Mouse (Mus musculus) layer of hippocampus, adult 2 months (tissue): ENCODE data around the gene Samd4b. TPM values are rescaled to one million over a fixed set of nuclear protein-coding genes. Genes with fewer than 3 reads are reported as not detected.

ENCODE experiments used
- DNase-seq, 2 experiments: peaks; one replicate each; pipeline ENCODE4 v3.0.0; 2022; ENCODE audit warnings: low spot score in 2 of 2
- H3K27ac ChIP-seq: fragments of 200-600 bp; 2 replicates; pipeline ENCODE4 v1.8.1; 2022
- H3K4me3 ChIP-seq: fragments of 200-600 bp; 2 replicates; pipeline ENCODE4 v1.8.1; 2022; ENCODE audit warnings: mild to moderate bottlenecking
- CTCF ChIP-seq: fragments of 200-600 bp; conservative IDR thresholded peaks from 2 replicates; pipeline ENCODE4 v1.8.1; 2022; ENCODE audit warnings: antibody characterized with exemption, mild to moderate bottlenecking, moderate library complexity
- microRNA-seq, 2 experiments: library from miRNA; unstranded; fragments of <30 nt; microRNA quantifications; one replicate each; pipeline ENCODE4 v1.2.0; 2021
- total RNA-seq, 2 experiments: library from RNA; stranded (reverse); gene quantifications; 2 replicates each; pipeline ENCODE4 v1.2.3; 2021

Gene Samd4b
- total RNA-seq, 2 experiments from 2014 or later: 67.8 to 70.1 TPM

- Histone ChIP-seq H3K27ac (no peak overlapping the region), H3K4me3 (no peak overlapping the region)
- TF ChIP-seq CTCF: no peak
- no peak for DNase-seq
Observed at GRCm38 (mm10) chr7:28362441-28363060, 235.4 kb downstream of the Samd4b start.

DNA sequence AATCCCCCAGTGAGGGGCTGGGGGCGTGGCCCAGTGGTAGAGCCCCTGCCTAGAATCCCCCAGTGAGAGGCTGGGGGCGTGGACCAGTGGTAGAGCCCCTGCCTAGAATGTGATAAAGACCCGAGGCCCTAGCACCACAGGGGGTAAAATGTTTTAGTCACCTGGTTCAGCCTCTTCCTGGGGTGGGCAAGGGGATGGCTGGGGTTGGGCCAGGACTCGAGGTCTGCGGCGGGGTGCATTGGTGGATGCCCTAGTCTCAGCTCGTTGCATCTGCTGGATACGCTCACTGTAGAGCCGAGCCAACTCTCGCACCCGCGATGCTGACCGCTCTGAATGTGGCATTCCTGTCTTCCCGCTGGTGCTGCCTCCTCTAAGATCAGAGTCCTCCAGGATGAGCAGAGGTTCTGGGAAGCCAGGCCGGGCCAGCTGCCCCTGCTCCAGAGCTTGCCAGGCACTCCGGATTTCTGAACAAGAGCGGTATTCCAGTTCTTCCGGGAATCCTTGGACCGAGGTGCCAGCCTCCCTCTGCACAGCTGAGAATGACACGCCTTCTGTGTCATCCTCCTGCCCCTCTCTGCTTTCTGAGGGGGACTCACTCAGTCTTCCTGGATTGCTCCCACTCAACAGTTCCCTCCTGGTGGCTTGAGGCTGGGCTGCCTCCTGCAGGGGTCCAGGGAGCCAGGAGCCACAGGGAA, 236.2 kb downstream of the Samd4b start:
- Histone ChIP-seq H3K4me3 (no peak overlapping the region), H3K27ac (no peak overlapping the region)
- TF ChIP-seq CTCF: no peak
- no peak for DNase-seq

- TF ChIP-seq CTCF: no peak
- DNase-seq: no peak
- Histone ChIP-seq H3K4me3 (no peak overlapping the region), H3K27ac (0 out of 2 replicates have a peak overlapping the region, but pooled peaks have one; percentile 3)
Observed at GRCm38 (mm10) chr7:28360291-28360690, 237.7 kb downstream of the Samd4b start.

- TF ChIP-seq CTCF: no peak
- Histone ChIP-seq H3K27ac (0 out of 2 replicates have a peak overlapping the region, but pooled peaks have one; percentile 3), H3K4me3 (no peak overlapping the region)
- DNase-seq: no peak
Observed at GRCm38 (mm10) chr7:28359854-28360253, 238.1 kb downstream of the Samd4b start.

- H3K27ac ChIP-seq: no peak overlapping the region
- DNase-seq: no peak
- no peak overlapping the region for H3K4me3 ChIP-seq
- no peak for TF ChIP-seq CTCF
Observed at GRCm38 (mm10) chr7:28358431-28358830, 239.5 kb downstream of the Samd4b start.

DNA sequence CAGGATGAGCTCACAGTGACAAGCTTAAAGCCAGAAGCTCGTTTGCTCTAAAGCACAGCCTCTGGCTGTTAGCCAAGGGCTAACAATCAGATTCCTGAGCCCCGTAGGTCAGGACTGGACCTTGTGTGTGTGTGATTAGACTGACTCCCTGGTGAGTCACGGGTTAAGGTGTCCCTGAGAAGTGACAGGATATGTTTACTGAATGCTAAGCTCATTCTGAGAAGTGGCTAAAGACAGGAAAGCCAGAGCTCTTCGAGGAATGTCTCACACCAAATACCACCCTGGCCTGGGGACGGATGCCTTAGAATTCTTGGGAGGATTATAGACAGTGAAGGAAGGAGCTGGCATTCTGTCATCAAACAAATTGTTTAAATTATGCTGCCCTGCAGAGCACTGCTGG, 240.0 kb downstream of the Samd4b start:
- DNase-seq: no peak
- Histone ChIP-seq H3K27ac (no peak overlapping the region), H3K4me3 (no peak overlapping the region)
- no peak for TF ChIP-seq CTCF

DNA sequence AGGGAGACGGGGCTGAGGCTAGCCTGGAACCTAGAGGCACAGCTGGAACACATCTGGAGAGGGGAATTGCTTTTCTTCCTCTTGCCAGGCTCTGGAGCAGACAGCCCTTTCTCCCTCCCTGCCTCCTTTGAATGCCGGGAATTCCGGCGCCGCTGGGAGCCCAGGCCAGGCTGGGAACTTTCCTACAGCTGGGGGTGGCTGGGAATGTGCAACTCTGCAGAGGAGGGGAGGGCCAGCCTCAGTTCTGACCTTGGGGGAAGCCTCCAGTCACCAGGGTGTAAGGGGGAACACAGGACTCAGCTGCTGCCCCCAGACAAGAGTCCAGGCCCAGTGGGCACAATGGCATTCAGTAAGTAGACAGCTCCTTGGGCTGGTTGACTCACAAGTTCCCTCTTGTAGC, 241.0 kb downstream of the Samd4b start:
- no peak for DNase-seq
- Histone ChIP-seq H3K27ac (0 out of 2 replicates have a peak overlapping the region, but pooled peaks have one; percentile 25), H3K4me3 (no peak overlapping the region)
- TF ChIP-seq CTCF: no peak

DNA sequence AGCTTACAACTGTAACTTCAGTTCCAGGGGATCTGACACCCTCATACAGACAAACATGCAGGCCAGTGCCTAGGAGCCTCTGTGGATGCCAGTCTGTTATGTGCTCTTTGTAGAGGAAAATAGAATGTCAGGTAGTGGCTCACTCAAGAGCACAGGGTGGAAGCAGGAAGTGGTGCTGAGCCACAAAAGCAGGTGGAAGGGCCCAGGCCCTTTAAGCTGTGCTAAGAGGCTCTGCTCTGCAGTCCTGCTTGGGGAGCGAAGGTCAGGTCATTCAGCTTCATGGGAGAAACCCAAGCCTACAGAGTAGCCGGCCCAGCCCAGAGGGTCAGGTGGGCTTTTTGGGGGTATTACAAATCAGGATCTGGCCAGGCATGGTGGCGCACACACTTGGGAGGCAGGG, 242.7 kb downstream of the Samd4b start:
- DNase-seq: no peak
- TF ChIP-seq CTCF: no peak
- no peak overlapping the region for H3K27ac ChIP-seq

GRCm38 (mm10) chr7:28354596-28354995, 243.3 kb downstream of the Samd4b start:
- no peak overlapping the region for H3K4me3 ChIP-seq
- no peak for DNase-seq
- TF ChIP-seq CTCF: no peak
- H3K27ac ChIP-seq: no peak overlapping the region

More for the DNA sequence above, 242.7 kb downstream of the Samd4b start:
- no peak overlapping the region for H3K4me3 ChIP-seq

DNA sequence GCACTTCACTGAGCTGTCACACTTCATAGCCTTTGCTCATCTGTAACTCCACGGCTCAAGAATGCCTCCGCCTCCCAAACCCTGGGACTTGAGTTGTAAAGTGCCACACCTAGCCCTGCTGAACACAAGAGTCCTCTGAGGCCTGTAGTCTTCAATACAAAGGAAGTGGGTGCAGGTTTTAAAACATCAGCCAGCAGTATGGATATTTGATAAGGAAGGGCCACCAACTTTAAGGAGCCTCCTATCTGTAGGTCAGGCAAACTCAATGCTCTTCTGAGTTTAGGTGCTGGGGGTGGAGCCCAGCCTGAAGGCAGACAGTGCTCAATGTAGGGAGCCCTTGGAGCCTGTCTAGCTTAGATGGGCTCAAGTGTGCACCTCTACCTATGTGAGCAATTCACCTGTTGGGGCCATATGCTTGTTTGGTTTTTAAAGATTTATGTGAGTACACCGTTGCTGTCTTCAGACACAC, 243.8 kb downstream of the Samd4b start:
- no peak for TF ChIP-seq CTCF
- H3K27ac ChIP-seq: no peak overlapping the region
- DNase-seq: no peak
- no peak overlapping the region for H3K4me3 ChIP-seq

DNA sequence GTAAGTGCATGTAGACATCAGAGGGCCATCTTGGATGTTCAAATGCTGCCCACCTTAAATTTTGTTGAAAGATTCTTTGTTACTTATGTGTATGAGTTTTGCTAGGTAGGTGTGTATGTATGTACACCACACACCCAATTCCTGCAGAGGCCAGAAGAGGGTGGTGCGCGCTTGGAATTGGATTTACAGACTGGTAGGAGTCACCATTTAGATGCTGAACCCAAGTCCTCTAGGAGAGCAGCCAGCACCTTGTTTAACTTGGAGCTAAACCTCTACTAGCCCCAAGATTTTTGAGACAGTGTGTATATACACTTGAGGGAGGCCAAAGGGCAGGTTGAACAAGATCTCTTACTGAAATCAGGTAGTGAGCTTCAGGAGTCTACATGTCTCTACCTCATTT, 244.7 kb downstream of the Samd4b start:
- TF ChIP-seq CTCF: peak; percentile 22; the same call in 1 of the 2 replicates
- no peak for DNase-seq
- H3K4me3 ChIP-seq: no peak overlapping the region
- no peak overlapping the region for H3K27ac ChIP-seq

DNA sequence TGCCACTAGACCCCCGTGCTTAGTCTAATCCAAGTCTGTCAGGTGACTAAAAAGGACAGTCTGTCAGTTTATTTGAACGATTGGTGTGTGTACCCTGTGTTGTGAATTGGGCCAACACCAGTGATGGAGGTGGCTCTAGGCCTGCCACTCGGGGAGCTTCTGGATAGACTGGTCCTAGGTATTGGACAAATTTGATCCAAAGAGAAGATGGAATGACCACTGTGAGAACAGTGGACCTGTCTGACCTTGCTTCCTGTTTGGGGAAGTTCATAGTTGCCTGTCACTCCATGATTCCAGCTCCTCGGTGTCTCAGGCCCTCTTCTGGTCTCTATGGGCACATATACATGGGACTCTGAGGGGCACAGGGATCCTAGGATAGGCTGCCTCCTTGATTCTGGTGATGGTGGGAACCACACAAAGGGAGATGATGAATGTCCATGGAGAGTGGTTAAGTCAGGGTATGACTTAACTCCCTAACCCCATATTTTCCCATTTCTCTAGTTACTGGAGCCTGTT, 246.2 kb downstream of the Samd4b start:
- no peak for DNase-seq
- no peak for TF ChIP-seq CTCF
- Histone ChIP-seq H3K4me3 (peak overlapping the region; percentile 83), H3K27ac (peak overlapping the region; percentile 90; the same call in 1 of the 2 replicates)

DNA sequence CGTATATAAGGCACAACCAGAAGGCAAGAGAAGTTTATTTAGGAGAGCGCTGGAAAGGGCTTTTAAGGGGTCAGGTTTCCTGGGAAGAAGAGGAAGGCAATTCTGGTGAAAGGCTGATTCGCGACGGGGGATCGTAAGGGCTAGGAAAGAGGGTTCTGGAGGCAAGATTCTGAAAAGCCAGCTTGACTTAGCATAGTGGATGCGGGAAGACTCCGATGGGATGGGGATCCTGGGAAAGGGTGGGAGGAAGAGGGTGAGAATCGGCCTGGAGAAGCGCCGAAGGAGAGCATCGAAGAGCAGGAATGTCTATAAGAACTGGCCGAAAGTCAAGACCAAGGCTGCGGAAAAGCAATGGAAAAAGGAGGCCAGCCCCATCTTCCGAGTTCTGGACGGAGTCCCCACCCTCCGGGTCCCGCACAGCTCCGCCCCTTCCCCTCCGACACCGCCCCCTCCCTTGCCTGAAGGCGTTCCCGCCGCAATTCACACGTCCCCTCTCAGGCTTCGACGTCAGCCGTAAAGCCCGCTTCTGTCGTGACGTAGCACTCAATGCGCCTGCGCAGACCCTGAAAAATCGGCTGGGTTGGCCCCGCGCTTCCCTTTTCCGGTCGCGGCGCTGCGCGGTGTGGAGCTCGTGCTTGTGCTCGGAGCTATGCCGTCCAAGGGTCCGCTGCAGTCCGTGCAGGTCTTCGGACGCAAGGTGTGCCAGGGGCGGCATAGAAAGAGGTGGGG, 247.6 kb downstream of the Samd4b start, which contains the start of gene Rps16:
Gene Rps16, plus strand, starts transcription at position 498 of the 729 bp plus-strand sequence.
- DNase-seq: peak; percentile 97 to 99
- TF ChIP-seq CTCF: no peak
- Histone ChIP-seq H3K27ac (peak within 1 kb of the TSS; percentile 90), H3K4me3 (peak within 1 kb of the TSS; percentile 83)

Small RNA genes within 50 kb of the gene (microRNA-seq; reads per million reads assigned to microRNA genes)
- 1.3 to 1.5 reads per million in 2 experiments for gene Mir7049

Other genes starting within 250 kb of the Samd4b start
- gene Rps16, start 247.5 kb downstream of the Samd4b start, total RNA-seq: 100 to 1,000 TPM; 490 to 496 TPM
- 1 to 10 TPM; 5.9 to 6.8 TPM for gene Plekhg2, start 225.5 kb downstream of the Samd4b start, total RNA-seq
- gene Zfp36, start 217.9 kb downstream of the Samd4b start, total RNA-seq: 1 to 10 TPM; 2.0 to 3.2 TPM
- 10 to 100 TPM; 17.7 to 18.7 TPM for gene Med29, start 205.4 kb downstream of the Samd4b start, total RNA-seq
- gene Paf1, start 205.2 kb downstream of the Samd4b start, total RNA-seq: 10 to 100 TPM; 68.4 to 79.0 TPM
- 1 to 10 TPM in 1 of 2 experiments, under 1 TPM in 1; 0.86 to 2.3 TPM for gene Gmfg, start 160.7 kb downstream of the Samd4b start, total RNA-seq
- 10 to 100 TPM; 69.1 to 79.8 TPM for gene Lrfn1, start 146.2 kb downstream of the Samd4b start, total RNA-seq
- gene Ifnl2, start 87.7 kb downstream of the Samd4b start, total RNA-seq: not detected
- not detected for gene Ifnl3, start 75.3 kb downstream of the Samd4b start, total RNA-seq
- gene Sycn, start 57.3 kb downstream of the Samd4b start, total RNA-seq: not detected
- under 1 TPM; 0.23 to 0.47 TPM for gene Nccrp1, start 50.9 kb downstream of the Samd4b start, total RNA-seq
- 10 to 100 TPM; 13.7 to 16.2 TPM for gene Pak4, start within 50 bp of the Samd4b start, total RNA-seq
- 1 to 10 TPM; 1.2 to 2.2 TPM for gene Acp7, start 33.2 kb upstream of the Samd4b start, total RNA-seq
- 10 to 100 TPM; 24.4 to 27.1 TPM for gene Fbxo27, start 94.7 kb upstream of the Samd4b start, total RNA-seq
- 1 to 10 TPM in 1 of 2 experiments, under 1 TPM in 1; 0.98 to 1.4 TPM for gene Fbxo17, start 118.7 kb upstream of the Samd4b start, total RNA-seq
- gene Mrps12, start 143.7 kb upstream of the Samd4b start, total RNA-seq: 10 to 100 TPM; 57.5 to 57.9 TPM
- gene Sars2, start 143.8 kb upstream of the Samd4b start, total RNA-seq: 10 to 100 TPM; 13.9 to 14.3 TPM
- under 1 TPM; 0.34 to 0.36 TPM for gene Ccer2, start 158.0 kb upstream of the Samd4b start, total RNA-seq
- gene Sirt2, start 168.6 kb upstream of the Samd4b start, total RNA-seq: 100 to 1,000 TPM; 128 to 139 TPM
- gene Nfkbib, start 169.4 kb upstream of the Samd4b start, total RNA-seq: 10 to 100 TPM; 25.6 to 27.2 TPM
- 1 to 10 TPM; 2.6 to 4.5 TPM for gene Rinl, start 190.8 kb upstream of the Samd4b start, total RNA-seq
- gene Hnrnpl, start 210.4 kb upstream of the Samd4b start, total RNA-seq: 100 to 1,000 TPM; 410 to 476 TPM
- gene Ech1, start 227.1 kb upstream of the Samd4b start, total RNA-seq: 10 to 100 TPM; 66.4 to 68.8 TPM
- gene Lgals4, start 235.7 kb upstream of the Samd4b start, total RNA-seq: 1 to 10 TPM; 4.4 to 6.8 TPM